Mouse (Mus musculus): ENCODE measurements around the gene Vti1b.
"Not testable (repeated sequence)": the region's sequence is repeated elsewhere in the genome, so short reads cannot be mapped to it uniquely, and the experiment has no call there.

Gene Vti1b

GRCm38 (mm10) chr12:79172019-79172941 is at the start of gene Vti1b:
TSS of gene Vti1b (minus strand) at chr12:79172667.
- peak; percentile 94 for DNase-seq

DNA sequence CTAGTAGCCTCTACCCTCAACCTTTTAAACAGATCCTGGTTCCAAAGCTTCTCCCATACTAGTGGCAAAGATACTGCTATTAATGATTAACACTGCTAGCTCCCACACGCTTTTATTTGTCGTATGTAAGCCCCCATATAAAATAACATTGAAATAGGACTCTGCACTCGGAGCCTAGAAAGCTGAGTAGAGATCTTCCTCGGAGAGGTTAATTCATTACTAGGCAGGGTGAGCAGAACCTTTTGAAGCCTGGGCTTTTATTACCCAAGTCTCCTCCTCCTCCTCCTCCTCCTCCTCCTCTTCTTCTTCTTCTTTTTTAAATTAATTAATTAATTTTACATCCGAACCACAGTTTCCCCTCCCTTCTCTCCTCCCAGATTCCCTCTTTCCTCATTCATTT is 45.0 kb upstream of the Vti1b start:
- no peak for DNase-seq

- no peak for DNase-seq
Measured at GRCm38 (mm10) chr12:79211447-79211846, 39.0 kb upstream of the Vti1b start.

DNA sequence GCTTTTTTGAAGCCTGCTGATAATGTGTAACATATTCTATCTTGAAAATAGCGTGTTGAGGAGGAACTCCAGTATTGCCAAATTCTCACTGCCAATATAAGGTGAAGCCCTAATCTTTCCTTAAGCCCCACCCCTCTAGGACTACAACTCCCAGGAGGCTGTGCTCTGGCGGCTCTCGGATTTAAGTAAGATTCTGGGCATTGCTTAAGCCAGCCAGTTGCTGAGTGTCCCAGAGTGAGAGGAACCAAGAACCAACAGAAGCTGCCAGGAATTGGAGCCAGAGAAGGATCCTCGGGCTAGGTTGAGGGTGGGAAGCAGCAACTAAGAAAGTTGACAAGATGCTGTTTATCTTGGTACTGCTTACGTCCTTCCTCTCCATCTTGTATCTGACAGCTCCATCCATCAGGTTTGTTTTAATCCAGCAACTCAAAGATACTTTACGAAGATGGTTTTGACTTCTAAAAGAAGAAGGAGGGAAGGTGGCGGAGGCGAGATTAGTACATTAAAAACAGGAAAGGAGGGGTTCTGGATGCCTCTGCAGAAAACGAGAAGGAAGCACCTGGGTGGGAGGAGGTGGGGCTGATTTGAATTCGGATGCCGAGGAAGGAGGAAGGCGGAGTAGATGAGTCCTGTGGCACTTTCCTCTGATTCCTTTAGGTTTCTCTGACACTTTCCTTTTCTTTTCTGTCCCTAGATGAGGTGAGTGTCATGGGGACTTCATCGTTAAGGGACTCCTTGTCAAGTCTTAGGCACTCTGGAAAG is 36.4 kb upstream of the Vti1b start, which contains the start of gene Rdh12:
TSS of gene Rdh12 (plus strand) at position 212 of the 762 bp plus-strand sequence.
- peak; percentile 49 for DNase-seq

- DNase-seq = no peak
Measured at GRCm38 (mm10) chr12:79201882-79202281, 29.4 kb upstream of the Vti1b start.

- DNase-seq = no peak
Measured at GRCm38 (mm10) chr12:79197105-79197504, 24.6 kb upstream of the Vti1b start.

GRCm38 (mm10) chr12:79193441-79193840 is 21.0 kb upstream of the Vti1b start:
- DNase-seq = peak; percentile 81

DNA sequence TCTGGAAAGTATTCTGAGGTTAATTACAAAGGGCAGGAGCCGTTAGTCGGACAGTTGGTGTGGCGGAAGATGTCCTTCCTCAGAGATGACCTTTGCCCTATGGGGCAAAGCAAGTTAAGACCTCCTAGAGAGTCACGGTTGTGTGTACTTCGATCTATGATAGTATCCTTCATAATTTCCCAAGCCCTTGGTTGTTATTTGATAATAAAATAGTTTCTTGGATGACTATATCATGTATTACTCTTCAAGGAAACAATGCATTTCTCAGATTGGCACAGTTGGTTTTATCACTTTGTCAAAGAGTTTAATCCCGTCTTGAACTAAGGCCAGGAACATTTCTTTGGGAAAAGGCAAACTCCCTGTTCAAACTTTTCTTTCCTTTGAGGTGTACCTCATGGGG is 19.7 kb upstream of the Vti1b start, which contains the start of gene Rdh11:
TSS of gene Rdh11 (minus strand) at position 101 of the 400 bp plus-strand sequence.
- DNase-seq = no peak

- DNase-seq = peak; percentile 88
Measured at GRCm38 (mm10) chr12:79191701-79192100, 19.2 kb upstream of the Vti1b start.

DNA sequence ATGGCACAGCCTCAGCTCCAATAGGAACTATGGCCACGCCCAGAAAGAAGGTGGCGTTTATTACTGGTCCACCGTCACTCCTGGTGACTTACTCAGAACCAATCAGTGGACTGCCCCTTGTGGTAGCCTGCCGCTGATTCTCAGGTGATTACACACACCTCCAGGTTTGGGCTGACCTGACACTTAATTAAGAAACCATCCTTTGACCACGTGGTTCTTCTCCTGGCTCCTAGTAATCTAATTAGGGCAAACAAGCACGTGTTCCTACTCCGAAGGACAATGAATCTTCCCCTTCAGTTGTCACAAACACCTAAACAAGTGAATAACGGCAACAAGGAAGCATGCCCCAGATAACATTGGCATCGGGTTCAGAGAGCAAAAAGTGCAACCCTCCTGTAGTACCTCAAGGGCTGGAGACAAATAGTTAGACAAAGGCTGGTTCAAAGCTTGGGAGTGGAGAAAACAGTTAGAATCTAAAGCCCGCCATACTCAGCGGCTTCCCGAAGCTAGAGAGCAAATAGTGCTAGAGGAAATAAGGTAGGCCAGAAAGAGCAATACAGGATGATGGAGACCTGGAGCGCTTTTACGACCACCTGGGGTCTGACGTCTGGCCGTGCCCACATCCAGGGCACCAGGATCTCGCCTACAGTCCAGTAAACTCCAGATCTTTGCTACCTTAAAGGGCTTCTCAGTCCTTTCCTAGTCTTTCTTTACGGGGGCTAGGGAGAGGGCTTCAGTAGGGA is 18.6 kb upstream of the Vti1b start:
- DNase-seq = peak; percentile 81

DNA sequence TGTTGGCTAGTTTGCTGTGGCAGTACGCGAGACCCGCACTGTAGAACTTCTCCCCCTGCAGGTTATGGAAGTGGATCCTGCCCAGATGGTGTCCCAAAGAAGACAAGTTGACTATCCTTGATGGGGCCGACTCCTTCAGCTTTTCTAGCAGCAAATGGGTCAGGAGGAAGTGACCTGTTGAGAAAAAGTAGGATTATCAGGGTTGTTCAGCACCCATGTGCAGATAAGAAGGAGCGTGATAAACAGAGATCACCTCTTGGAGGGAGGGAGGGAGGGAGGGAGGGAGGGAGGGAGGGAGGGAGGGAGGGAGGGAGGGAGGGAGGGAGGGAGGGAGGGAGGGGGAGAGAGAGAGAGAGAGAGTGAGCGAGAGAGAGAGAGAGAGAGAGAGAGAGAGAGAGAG is 12.7 kb upstream of the Vti1b start:
- not testable (repeated sequence) for DNase-seq

DNA sequence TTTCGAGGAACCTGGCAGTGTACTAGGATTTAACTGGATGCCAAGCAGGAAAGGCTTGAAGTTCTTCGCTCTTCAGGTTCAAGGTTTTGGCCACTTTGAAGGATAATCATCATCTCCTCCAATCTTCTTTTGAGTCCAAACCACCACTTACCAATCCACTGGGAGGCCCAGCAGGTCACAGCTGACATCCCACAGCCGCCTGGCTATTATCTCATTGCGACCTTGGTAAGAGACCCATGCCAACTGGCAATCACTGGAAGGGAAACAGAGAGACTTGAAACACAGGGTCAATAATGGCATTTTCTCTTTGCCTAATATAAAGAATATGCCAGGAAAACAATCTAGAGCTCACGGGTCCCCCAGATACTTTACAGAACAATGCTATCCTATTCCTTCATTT is 3.5 kb upstream of the Vti1b start:
- DNase-seq = no peak

GRCm38 (mm10) chr12:79173721-79174120 is 1.3 kb upstream of the Vti1b start:
- DNase-seq = no peak

DNA sequence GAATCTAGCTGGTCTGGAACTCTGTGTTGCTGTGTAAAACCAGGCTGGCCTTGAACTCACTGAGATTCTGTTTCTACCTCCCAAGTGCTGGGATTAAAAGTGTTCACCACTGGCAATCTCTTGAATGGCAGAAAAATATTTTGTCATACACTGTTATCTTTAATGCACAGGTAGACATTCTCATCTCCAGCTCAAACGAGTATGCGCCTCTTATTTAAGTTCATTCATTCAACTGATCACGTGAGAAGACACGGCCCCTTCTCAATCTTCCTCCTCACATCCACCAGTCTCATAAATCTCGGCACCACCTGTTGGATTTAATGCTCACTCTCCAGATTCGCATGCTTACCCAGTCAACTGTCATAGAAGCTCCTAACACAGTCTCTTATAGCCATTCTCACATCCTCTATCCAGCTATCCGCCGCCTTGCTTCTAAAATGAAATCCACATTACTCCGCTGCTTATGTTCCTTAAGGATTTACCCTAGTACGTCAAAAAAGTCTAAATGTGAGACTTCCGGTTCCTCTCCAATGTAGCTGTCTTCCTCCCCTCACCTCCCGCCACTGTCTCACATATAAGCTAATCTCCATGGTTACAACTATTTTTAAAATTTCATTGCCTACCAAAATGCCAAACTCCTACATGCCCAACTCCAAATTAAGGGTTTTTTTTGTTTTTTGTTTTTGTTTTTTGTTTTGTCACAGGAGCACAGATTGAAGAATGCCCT is 1.0 kb downstream of the Vti1b start:
- no peak for DNase-seq

DNA sequence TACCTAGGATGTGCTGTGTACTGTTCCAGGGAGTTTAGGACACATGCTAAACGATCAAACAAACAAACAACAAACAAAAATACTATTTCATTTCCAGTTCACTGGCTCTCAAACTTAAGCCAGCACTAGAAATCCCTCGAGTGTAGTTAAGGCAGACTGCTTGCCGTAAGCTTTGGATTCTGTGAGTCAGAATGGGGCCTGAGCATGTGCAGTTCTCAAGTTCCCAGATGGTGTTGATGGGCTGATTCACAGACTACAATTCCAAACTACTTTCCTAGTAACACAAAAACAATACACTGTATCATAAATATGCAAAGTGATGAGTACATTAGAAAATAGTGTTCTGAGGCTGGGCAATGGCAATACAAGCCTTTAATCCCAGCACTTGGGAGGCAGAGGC is 2.0 kb downstream of the Vti1b start:
- DNase-seq = no peak

DNA sequence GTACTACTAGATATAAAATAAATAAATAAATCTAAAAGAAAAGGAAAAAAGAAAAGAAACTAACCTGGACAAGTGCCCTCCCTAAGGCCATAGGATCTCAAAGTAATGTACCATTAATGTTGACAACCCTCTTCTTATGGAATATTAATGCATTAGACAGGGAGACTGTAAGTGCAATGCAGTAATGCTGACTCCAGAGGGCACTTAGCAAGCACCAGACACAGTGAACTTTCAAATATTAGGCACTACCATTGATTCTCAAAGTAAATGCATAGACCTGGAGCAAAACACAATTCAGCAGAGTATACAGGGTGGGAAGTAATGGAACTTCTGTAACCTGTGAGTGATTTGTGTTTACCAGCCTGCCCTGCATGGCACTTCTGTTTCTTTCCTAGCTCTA is 3.3 kb downstream of the Vti1b start:
- DNase-seq = no peak

DNA sequence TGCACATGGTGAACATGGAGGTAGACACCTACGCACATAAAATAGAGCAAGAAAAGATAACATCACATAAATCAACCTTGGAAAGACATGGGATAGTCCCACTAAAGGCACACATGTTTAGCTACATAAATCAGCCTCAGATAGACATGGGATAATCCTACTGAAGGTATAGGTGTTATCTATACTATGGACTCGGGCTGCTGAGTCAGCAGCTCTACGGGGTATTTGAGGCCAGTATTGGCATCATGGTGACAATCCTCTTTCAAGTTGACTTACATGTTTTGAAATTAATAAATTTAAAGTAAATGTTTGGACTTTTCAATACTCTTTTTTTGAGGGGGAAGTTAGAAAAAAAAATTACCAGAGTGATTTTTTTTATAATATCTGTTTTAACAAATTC is 9.6 kb downstream of the Vti1b start:
- no peak for DNase-seq

DNA sequence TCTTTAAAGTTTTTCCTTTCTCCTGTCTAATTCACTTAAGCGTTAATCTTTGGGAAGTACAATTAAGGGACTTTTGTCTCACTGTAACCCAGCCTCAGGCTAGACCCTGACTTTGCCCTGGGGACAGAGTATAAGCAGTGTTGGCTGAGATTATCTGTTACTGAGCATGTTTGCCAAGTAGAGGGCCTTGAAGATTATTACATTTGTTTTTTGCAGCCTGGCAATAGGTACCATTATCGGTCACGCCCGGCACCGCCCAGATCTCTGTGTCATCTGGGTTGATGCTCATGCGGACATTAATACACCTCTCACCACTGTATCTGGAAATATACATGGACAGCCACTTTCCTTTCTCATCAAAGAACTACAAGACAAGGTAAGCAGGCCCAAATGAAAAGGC is 22.8 kb downstream of the Vti1b start:
- no peak for DNase-seq

DNA sequence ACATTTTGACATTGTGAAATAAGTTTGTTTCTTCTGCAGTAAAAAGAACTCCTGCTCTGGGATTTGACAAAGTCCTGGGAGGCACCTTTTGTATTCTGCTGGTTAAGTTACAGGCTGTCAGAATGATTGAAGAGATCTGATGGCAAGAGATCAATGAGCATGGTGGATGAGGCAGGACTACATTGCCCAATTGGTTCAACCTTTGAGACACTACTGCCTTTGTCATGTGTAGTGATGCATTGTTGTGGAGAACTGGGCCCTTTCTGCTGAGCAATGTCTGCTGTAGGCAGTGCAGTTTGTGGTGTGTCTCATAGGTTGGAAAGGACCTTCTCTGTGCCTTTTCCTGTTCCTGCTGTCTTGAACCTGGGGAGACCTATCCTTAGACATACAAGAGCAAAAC is 31.1 kb downstream of the Vti1b start:
- DNase-seq = no peak

DNA sequence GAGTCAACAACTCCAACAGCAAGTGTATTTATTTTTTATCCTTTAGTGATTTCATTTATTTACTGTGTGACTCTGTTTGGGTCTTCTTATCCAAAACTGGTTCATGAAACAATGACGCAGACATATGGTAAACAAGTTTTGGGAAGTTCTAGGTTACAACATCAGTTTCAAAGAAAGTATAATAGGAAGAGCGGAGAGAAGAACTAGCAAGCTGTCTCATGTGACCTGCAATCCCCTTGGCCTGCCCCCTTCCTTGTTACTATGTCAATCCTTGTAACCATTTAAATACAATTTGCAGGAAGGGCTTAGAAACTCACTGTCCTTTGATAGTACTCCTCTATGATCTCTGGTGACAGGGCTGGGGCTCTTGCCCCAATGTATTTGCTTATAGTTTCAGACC is 31.7 kb downstream of the Vti1b start:
- DNase-seq = no peak

GRCm38 (mm10) chr12:79139417-79139816 is 33.0 kb downstream of the Vti1b start:
- no peak for DNase-seq

- DNase-seq = no peak
Measured at GRCm38 (mm10) chr12:79138999-79139398, 33.5 kb downstream of the Vti1b start.
